11 mouse cellular contexts compared by ENCODE assay signal in genomic region chr1:166819420-166819819, GRCm38 (mm10).
A peak's percentile ranks its signal among the peaks of the same experiment; 100 is the strongest.
DNase-seq lines count a peak whose midpoint lies in the region; ATAC-seq and TF ChIP-seq lines count a peak whose summit lies in the region.
"Had no signal": no experiment of that assay in that cellular context is flagged by ENCODE, and none has a peak within 500 bp of the region (broad histone marks: within the 10 kb centered on the region; RNA-seq: fewer than 3 reads in every experiment).

No protein-coding gene starts in this region.

- no peak for TF ChIP-seq EP300 in liver, embryonic 14.5 days (IDR thresholded peaks at IDR 0.05; ENCODE audit: low read depth)

- no peaks in the 10 kb centered on the region for H3K27me3 ChIP-seq in intestine, embryonic 15.5 days (replicated peaks)
- H3K27me3 ChIP-seq in intestine, postnatal 0 days (replicated peaks; ENCODE audit: control insufficient read depth, insufficient read depth, low read length), result no peaks in the 10 kb centered on the region
- no peaks in the 10 kb centered on the region for H3K27me3 ChIP-seq in liver, embryonic 14.5 days (ENCODE audit: control insufficient read depth, insufficient read depth, low read length)
- H3K27me3 ChIP-seq in forebrain, embryonic 14.5 days (replicated peaks; ENCODE audit: control insufficient read depth, insufficient read depth, low read length), result no peaks in the 10 kb centered on the region

- no peak overlapping the region for H3K4me2 ChIP-seq in intestine, embryonic 15.5 days (replicated peaks)
- no peak overlapping the region for H3K4me2 ChIP-seq in intestine, postnatal 0 days (replicated peaks; ENCODE audit: low read depth)
- no peak overlapping the region for H3K4me2 ChIP-seq in liver, embryonic 14.5 days (ENCODE audit: low read depth)
- no peak overlapping the region for H3K4me2 ChIP-seq in forebrain, embryonic 14.5 days (ENCODE audit: low read length)

- H3K9ac ChIP-seq in intestine, embryonic 15.5 days, result no peak overlapping the region
- H3K9ac ChIP-seq in intestine, postnatal 0 days (ENCODE audit: low read depth, low read length), result no peak overlapping the region
- H3K9ac ChIP-seq in liver, embryonic 14.5 days (replicated peaks), result no peak overlapping the region
- H3K9ac ChIP-seq in forebrain, embryonic 14.5 days (ENCODE audit: low read length), result no peak overlapping the region

- no peaks in the 10 kb centered on the region for H3K36me3 ChIP-seq in intestine, embryonic 15.5 days
- no peaks in the 10 kb centered on the region for H3K36me3 ChIP-seq in intestine, postnatal 0 days (ENCODE audit: control insufficient read depth, insufficient read depth)
- H3K36me3 ChIP-seq in liver, embryonic 14.5 days (replicated peaks; ENCODE audit: control insufficient read depth, insufficient read depth, low read depth), result no peaks in the 10 kb centered on the region
- no peaks in the 10 kb centered on the region for H3K36me3 ChIP-seq in forebrain, embryonic 14.5 days (ENCODE audit: control insufficient read depth, insufficient read depth, low read length)

- ATAC-seq in intestine, embryonic 15.5 days, result peak; percentile 17; the same call in 1 of the 2 replicates
- no peak for ATAC-seq in intestine, postnatal 0 days
- peak; percentile 47; the same call in 1 of the 2 replicates for ATAC-seq in liver, embryonic 14.5 days (ENCODE audit: insufficient read depth)
- no peak for ATAC-seq in forebrain, embryonic 14.5 days
- ATAC-seq: CD4-positive, CD25-positive, alpha-beta regulatory T cell, adult 4 months had no signal

- no peak overlapping the region for H3K4me3 ChIP-seq in intestine, embryonic 15.5 days (replicated peaks)
- no peak overlapping the region for H3K4me3 ChIP-seq in intestine, postnatal 0 days (ENCODE audit: low read depth, low read length)
- H3K4me3 ChIP-seq in liver, embryonic 14.5 days (ENCODE audit: insufficient read depth in 1 of 2, low read depth in 2 of 2, low read length in 2 of 2), result no peak overlapping the region
- H3K4me3 ChIP-seq in forebrain, embryonic 14.5 days (ENCODE audit: low read depth, low read length), result no peak overlapping the region

- TF ChIP-seq CTCF in intestine, postnatal 0 days (IDR thresholded peaks at IDR 0.05; ENCODE audit: low read depth), result no peak
- TF ChIP-seq CTCF in liver, embryonic 14.5 days (IDR thresholded peaks at IDR 0.05; ENCODE audit: low read depth), result no peak

- DNase-seq in adipocyte (ENCODE audit: low spot score), result peak; percentile 36
- DNase-seq in heart, adult 8-10 months (ENCODE audit: low spot score), result peak; percentile 71
- no peak for DNase-seq in liver, embryonic 14.5 days (ENCODE audit: low read depth in 3 of 3, low spot score in 3 of 3)
- DNase-seq in cerebellum, postnatal 36 days, result no peak
- DNase-seq in forebrain, embryonic 14.5 days (ENCODE audit: low spot score), result no peak
- no peak for DNase-seq in adrenal gland, postnatal 4 days (ENCODE audit: low spot score in 2 of 2)
- DNase-seq: gastrocnemius, postnatal 10 days; kidney, adult 18-20 months had no signal

- 54% methylated on average over 7 of the region's 7 CpGs for WGBS in intestine, embryonic 15.5 days
- 59% methylated on average over 7 of the region's 7 CpGs for WGBS in intestine, postnatal 0 days
- WGBS in liver, embryonic 14.5 days (ENCODE audit: insufficient replicate concordance), result 17% methylated on average over 7 of the region's 7 CpGs
- WGBS in forebrain, embryonic 14.5 days, result 84% methylated on average over 7 of the region's 7 CpGs

- no peaks in the 10 kb centered on the region for H3K4me1 ChIP-seq in intestine, embryonic 15.5 days (replicated peaks)
- no peaks in the 10 kb centered on the region for H3K4me1 ChIP-seq in intestine, postnatal 0 days (replicated peaks; ENCODE audit: control insufficient read depth, insufficient read depth, low read length)
- H3K4me1 ChIP-seq in liver, embryonic 14.5 days (replicated peaks; ENCODE audit: control insufficient read depth in 2 of 2, insufficient read depth in 2 of 2, low read length in 1 of 2), result peaks cover 0 to 7% of the 10 kb centered on the region in 2 experiments; a peak in 2 of 4 replicates
- H3K4me1 ChIP-seq in forebrain, embryonic 14.5 days (ENCODE audit: control insufficient read depth, insufficient read depth, low read length), result no peaks in the 10 kb centered on the region

- no peaks in the 10 kb centered on the region for H3K9me3 ChIP-seq in intestine, embryonic 15.5 days
- H3K9me3 ChIP-seq in intestine, postnatal 0 days (ENCODE audit: control insufficient read depth), result no peaks in the 10 kb centered on the region
- no peaks in the 10 kb centered on the region for H3K9me3 ChIP-seq in liver, embryonic 14.5 days (ENCODE audit: control insufficient read depth, low read length)
- no peaks in the 10 kb centered on the region for H3K9me3 ChIP-seq in forebrain, embryonic 14.5 days (replicated peaks; ENCODE audit: control insufficient read depth, low read length)

- H3K27ac ChIP-seq in intestine, embryonic 15.5 days, result no peak overlapping the region
- H3K27ac ChIP-seq in intestine, postnatal 0 days (ENCODE audit: low read depth, low read length), result no peak overlapping the region
- no peak overlapping the region for H3K27ac ChIP-seq in liver, embryonic 14.5 days
- H3K27ac ChIP-seq in forebrain, embryonic 14.5 days (ENCODE audit: low read depth, low read length), result no peak overlapping the region

Comparison
In these comparisons a context has a peak if more than half of its experiments do, and no peak if none do; other contexts are left out.
1. ATAC-seq: peak in intestine, embryonic 15.5 days (single experiment) and liver, embryonic 14.5 days (single experiment); none in intestine, postnatal 0 days (single experiment) and forebrain, embryonic 14.5 days (single experiment).
2. DNase-seq: peak in adipocyte (single experiment) and heart, adult 8-10 months (single experiment); none in liver, embryonic 14.5 days (0 of 3), cerebellum, postnatal 36 days (0 of 2), forebrain, embryonic 14.5 days (single experiment) and adrenal gland, postnatal 4 days (0 of 2).